Mouse (Mus musculus) midbrain, embryonic 14.5 days (tissue): ENCODE measurements around the gene Dhrs3. TPM values are rescaled to one million over a fixed set of nuclear protein-coding genes. Genes with fewer than 3 reads are reported as not detected.

ENCODE experiments used
- ATAC-seq: fragments of 200-750 bp; cut with Nextera tagmentation; 2 replicates; pipeline ENCODE4 v1.8.0; 2017; ENCODE audit warnings: moderate number of reproducible peaks, moderate library complexity; ENCODE audit not compliant: low FRiP score, low TSS enrichment
- DNase-seq: peaks from one replicate; pipeline ENCODE4 v3.0.0-alpha.2; 2015
- H3K27ac ChIP-seq: fragments of 300-500 bp; sonication (generic); replicated peaks from 2 replicates; pipeline ENCODE4 v1.5.1; 2014; ENCODE audit warnings: mild to moderate bottlenecking, low read depth, low read length, moderate library complexity
- H3K27me3 ChIP-seq: fragments of 300-500 bp; sonication (generic); 2 replicates; pipeline ENCODE4 v1.6.1; 2014; ENCODE audit warnings: low read length, control low read depth, mixed read lengths; ENCODE audit not compliant: control insufficient read depth, insufficient read depth
- H3K36me3 ChIP-seq: fragments of 300-500 bp; sonication (generic); 2 replicates; pipeline ENCODE4 v1.6.1; 2014; ENCODE audit warnings: low read length, control low read depth; ENCODE audit not compliant: control insufficient read depth, insufficient read depth
- H3K4me1 ChIP-seq: fragments of 300-500 bp; sonication (generic); 2 replicates; pipeline ENCODE4 v1.6.1; 2014; ENCODE audit warnings: mild to moderate bottlenecking, antibody characterized with exemption, low read length, control low read depth; ENCODE audit not compliant: control insufficient read depth, insufficient read depth
- H3K4me2 ChIP-seq: fragments of 300-500 bp; sonication (generic); 2 replicates; pipeline ENCODE4 v1.6.1; 2014; ENCODE audit warnings: mild to moderate bottlenecking, low read length, moderate library complexity
- H3K4me3 ChIP-seq: fragments of 300-500 bp; sonication (generic); replicated peaks from 2 replicates; pipeline ENCODE4 v1.5.1; 2014; ENCODE audit warnings: low read depth, low read length
- H3K9ac ChIP-seq: fragments of 300-500 bp; sonication (generic); replicated peaks from 2 replicates; pipeline ENCODE4 v1.6.1; 2014; ENCODE audit warnings: mild to moderate bottlenecking, low read length, moderate library complexity
- H3K9me3 ChIP-seq: fragments of 300-500 bp; sonication (generic); 2 replicates; pipeline ENCODE4 v1.6.1; 2016; ENCODE audit warnings: low read length, control low read depth, mixed read lengths; ENCODE audit not compliant: control insufficient read depth
- WGBS: fragments of 180-500 bp; shearing (Covaris S2); extraction: QIAGEN DNeasy Blood & Tissue Kit; methylation state at CpG from one replicate; pipeline ENCODE4 v1.1.7; 2014; 5-methylcytosine and 5-hydroxymethylcytosine counted together
- polyA plus RNA-seq: library from polyadenylated mRNA; unstranded; fragments of >200 nt; fragmentation: Nextera tagmentation; extraction: Ambion mirVana; gene quantifications from 2 replicates; pipeline ENCODE4 v1.2.1, GENCODE M21; 2014

Gene Dhrs3
- polyA plus RNA-seq, 1 experiment from 2014 or later = 51.6 TPM

DNA sequence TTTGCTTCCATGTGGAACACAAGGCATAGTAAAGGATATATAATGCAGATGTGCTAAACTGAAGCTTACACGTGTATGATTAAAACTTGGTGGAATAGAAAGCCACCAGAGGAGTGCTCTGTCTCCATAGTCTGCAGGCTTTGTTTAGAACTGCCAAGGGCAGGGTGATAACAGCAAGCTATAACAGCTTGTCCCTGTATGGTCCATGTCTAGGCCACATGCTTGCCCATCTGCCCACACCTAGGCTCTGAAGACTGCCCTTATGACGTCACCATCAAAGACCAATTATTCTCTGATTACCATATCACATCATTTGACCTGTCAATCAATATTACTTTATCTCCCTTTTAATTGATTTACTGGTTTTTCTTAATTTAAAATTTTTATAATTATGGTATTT, 72.6 kb downstream of the Dhrs3 start:
- WGBS = 84% methylated on average over 2 of the region's 2 CpGs
- DNase-seq (no peak), ATAC-seq (no peak)
- Histone ChIP-seq H3K27ac (no peak overlapping the region), H3K36me3 (no peaks in the 10 kb centered on the region), H3K4me2 (no peak overlapping the region), H3K27me3 (no peaks in the 10 kb centered on the region), H3K9ac (no peak overlapping the region), H3K4me3 (no peak overlapping the region), H3K4me1 (no peaks in the 10 kb centered on the region), H3K9me3 (no peaks in the 10 kb centered on the region)

DNA sequence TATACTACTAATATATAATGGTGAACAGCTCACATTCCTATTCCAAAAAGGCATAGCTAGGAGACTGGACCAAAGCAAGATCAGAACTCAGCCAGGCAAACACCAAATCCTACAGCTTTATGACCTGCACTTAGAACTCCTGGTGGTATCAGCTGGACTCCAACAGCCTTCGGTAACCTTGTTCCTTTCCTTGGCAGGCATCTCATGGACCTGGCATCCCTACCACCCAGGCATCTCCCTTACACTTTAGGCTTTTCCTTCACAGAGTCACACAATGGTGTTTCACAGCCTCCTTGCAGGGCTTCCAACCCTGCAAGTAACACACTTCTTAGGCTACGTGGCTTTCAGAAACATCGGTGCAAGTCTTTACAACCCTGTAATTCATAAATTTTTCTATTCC, 75.7 kb downstream of the Dhrs3 start:
- DNase-seq (no peak), ATAC-seq (no peak)
- Histone ChIP-seq H3K9me3 (no peaks in the 10 kb centered on the region), H3K36me3 (no peaks in the 10 kb centered on the region), H3K9ac (no peak overlapping the region), H3K27me3 (no peaks in the 10 kb centered on the region), H3K27ac (no peak overlapping the region), H3K4me3 (no peak overlapping the region), H3K4me2 (no peak overlapping the region), H3K4me1 (no peaks in the 10 kb centered on the region)
- WGBS = 99% methylated on average over 3 of the region's 3 CpGs

DNA sequence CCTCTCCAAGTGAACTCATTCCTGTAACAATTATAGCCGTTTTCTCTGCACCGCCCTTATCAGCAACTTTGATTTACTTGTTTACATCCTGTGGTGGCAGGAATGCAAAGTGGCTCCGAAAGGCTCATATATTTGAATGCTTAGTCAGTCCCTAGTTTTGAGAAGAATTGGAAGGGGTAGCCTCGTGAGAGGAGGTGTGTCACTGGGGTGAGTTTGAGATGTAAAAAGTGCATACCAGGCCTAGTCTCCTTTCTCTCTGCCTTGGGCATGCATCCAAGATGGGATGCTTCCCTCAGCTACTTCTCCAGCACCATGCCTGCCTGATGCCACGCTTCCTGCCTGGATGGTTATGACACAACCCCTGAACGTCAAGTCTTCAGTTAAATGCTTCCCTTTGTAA, 76.4 kb downstream of the Dhrs3 start:
- Histone ChIP-seq H3K27ac (no peak overlapping the region), H3K9me3 (no peaks in the 10 kb centered on the region), H3K4me2 (no peak overlapping the region), H3K4me1 (no peaks in the 10 kb centered on the region), H3K27me3 (no peaks in the 10 kb centered on the region), H3K9ac (no peak overlapping the region), H3K36me3 (no peaks in the 10 kb centered on the region), H3K4me3 (no peak overlapping the region)
- DNase-seq = no peak
- WGBS = 82% methylated on average over 6 of the region's 6 CpGs
- no peak for ATAC-seq

DNA sequence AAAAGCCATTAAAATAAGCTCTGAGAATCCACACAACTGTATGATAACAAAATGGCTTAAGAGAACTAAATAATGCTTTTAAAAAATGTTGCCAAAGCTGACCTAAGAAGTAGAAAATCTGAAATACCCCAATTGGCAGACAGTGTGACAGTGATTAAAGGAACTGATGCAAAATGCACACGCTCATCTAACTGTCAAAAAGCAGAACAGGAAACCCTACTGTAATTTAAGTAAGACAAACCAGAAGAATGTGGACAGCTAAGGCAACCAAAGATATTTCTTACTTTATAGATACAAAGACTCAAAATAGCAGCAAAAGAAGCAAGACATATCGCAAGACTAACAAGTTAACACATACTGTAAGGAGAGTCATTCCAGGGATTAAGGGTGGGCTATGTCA, 78.4 kb downstream of the Dhrs3 start:
- no peaks in the 10 kb centered on the region for H3K27me3 ChIP-seq
- H3K4me2 ChIP-seq = no peak overlapping the region
- 97% methylated on average over 2 of the region's 2 CpGs for WGBS
- peaks cover 3% of the 10 kb centered on the region; the same call in 1 of the 2 replicates for H3K36me3 ChIP-seq
- no peak overlapping the region for H3K4me3 ChIP-seq
- no peaks in the 10 kb centered on the region for H3K9me3 ChIP-seq
- no peak for ATAC-seq
- H3K27ac ChIP-seq = no peak overlapping the region
- H3K4me1 ChIP-seq = no peaks in the 10 kb centered on the region
- no peak overlapping the region for H3K9ac ChIP-seq
- no peak for DNase-seq

DNA sequence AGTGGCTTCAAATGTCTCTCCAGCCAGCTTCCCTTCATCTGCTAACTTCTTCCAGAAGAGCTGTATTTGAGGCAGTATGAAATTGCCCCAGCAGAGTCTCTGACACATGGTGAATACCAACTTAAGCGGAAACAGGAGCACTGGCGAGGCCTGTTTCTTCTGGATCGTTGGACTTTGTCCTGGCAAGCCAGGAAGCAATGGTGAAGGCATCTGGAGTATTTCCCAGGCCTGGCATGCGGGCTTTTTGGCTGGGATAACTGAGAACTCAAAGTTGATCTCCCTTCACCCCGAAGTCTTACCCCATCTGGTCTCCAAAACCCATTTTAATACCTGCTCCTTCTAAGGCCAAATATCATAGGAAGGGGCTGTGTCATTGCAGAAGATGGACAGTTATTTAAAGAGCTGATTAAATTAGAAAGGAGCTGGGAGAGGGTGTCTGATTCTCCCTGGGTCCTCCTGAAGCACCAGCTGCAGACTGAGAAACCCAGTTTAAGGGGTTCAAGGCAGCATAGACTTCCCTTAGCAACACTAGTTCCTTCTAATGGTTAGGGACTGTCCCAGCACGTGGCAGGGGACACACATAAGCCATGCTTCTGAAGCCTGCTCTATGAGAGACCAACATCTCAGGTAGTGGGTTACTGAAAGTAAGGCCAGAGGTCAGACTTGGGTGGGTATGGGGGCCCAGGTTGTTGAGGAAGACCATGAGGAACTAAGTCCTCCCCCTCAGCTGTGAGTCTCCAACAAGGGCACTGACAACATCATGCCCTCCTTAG, 80.5 kb downstream of the Dhrs3 start:
- ATAC-seq = no peak
- Histone ChIP-seq H3K36me3 (peaks cover 8% of the 10 kb centered on the region; the same call in 1 of the 2 replicates), H3K4me2 (no peak overlapping the region), H3K27me3 (no peaks in the 10 kb centered on the region), H3K4me1 (no peaks in the 10 kb centered on the region), H3K4me3 (no peak overlapping the region), H3K27ac (no peak overlapping the region), H3K9ac (no peak overlapping the region), H3K9me3 (no peaks in the 10 kb centered on the region)
- 86% methylated on average over 6 of the region's 6 CpGs for WGBS
- DNase-seq = no peak

DNA sequence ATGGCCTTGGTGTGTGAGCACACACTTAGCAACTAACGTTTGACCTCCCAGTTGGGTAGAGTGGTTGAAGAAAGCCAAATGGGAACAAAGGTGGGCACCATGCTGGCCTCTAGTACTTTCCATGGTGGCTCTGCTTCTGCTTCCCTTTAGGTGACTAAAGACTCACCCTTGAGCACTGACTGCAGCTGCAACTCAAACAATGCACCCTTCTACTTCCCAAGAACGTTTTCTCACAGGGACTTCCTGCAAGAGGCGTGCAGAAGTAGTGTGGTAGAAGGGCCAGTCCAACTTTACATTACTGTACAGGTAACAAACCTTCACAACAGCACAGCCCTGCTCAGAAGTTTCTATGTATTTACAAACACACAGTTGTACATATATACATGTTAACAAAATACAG, 81.8 kb downstream of the Dhrs3 start:
- Histone ChIP-seq H3K36me3 (peaks cover 8% of the 10 kb centered on the region; the same call in 1 of the 2 replicates), H3K4me1 (no peaks in the 10 kb centered on the region), H3K27ac (no peak overlapping the region), H3K4me2 (no peak overlapping the region), H3K4me3 (no peak overlapping the region), H3K27me3 (no peaks in the 10 kb centered on the region), H3K9me3 (no peaks in the 10 kb centered on the region), H3K9ac (no peak overlapping the region)
- ATAC-seq = no peak
- WGBS = 84% methylated on average over 3 of the region's 3 CpGs
- no peak for DNase-seq

DNA sequence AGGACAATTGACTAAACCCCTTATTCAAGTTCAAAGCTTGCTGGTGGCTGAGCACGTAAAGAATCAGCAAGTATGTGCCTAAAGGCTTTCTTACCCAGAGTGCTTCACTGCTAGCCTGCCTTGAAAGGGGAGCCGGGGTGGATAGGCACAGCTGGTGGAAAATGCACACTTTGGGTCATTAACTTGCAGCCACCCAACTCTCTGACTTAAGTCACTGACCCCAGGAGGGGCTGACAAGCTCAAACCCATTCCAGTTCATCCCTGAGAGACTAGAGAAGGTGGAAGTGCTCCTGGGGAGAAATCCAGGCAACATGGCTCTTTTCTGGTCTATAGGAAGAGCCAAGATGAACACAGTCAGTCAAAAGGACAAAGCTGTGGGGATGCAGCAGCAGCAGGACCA, 82.9 kb downstream of the Dhrs3 start:
- ATAC-seq = no peak
- no peak for DNase-seq
- Histone ChIP-seq H3K4me2 (no peak overlapping the region), H3K27me3 (no peaks in the 10 kb centered on the region), H3K9ac (no peak overlapping the region), H3K4me1 (no peaks in the 10 kb centered on the region), H3K36me3 (peaks cover 8% of the 10 kb centered on the region; the same call in 1 of the 2 replicates), H3K9me3 (no peaks in the 10 kb centered on the region), H3K4me3 (no peak overlapping the region), H3K27ac (no peak overlapping the region)
- 40% methylated on average over 2 of the region's 2 CpGs for WGBS

DNA sequence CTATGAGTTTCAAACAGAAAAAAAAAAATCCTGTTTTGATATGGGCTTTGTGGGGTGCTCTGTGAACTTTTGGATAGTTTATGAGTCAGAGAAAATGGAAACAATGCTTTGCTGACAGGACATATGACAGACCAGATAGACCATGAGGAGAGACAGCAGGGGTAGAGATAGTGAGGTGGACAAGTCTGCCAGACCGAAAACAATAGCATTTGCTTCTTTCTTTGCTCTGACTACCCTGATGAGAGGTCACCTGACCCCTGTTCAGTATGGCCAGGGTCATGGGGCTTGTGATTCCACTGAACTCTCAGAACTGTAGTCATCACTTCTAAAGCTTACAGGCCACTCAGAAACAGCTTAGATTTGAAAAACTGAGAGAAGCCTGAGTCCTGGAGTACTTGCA, 84.4 kb downstream of the Dhrs3 start:
- Histone ChIP-seq H3K9me3 (no peaks in the 10 kb centered on the region), H3K27me3 (no peaks in the 10 kb centered on the region), H3K4me2 (no peak overlapping the region), H3K4me1 (no peaks in the 10 kb centered on the region), H3K36me3 (peaks cover 8% of the 10 kb centered on the region; the same call in 1 of the 2 replicates), H3K27ac (no peak overlapping the region), H3K4me3 (no peak overlapping the region), H3K9ac (no peak overlapping the region)
- DNase-seq (no peak), ATAC-seq (no peak)
- 70% methylated on average over 1 of the region's 1 CpGs for WGBS
